Mouse (Mus musculus): ENCODE measurements at regions not wholly inside any gene's neighbourhood (a gene's known extent, or its start where the extent isn't known, plus 50 kb on each side); places are given as distances from the start of the nearest gene placed in this dataset.

GRCm38 (mm10) chr13:46087663-46088062 is 122.9 kb upstream of the Atxn1 start:
- no peak for TF ChIP-seq CTCF (IDR thresholded peaks at IDR 0.05; ENCODE audit: borderline replicate concordance, control insufficient read depth, extremely low read depth, insufficient read depth, low read length, poor library complexity)
- no peak for TF ChIP-seq POLR2A (IDR thresholded peaks at IDR 0.05; ENCODE audit: control insufficient read depth, extremely low read depth, insufficient read depth, low read length, poor library complexity)
